Mouse (Mus musculus) lung, embryonic 14.5 days (tissue): ENCODE measurements around the gene Zkscan1. TPM values are rescaled to one million over a fixed set of nuclear protein-coding genes. Genes with fewer than 3 reads are reported as not detected.
A peak's percentile ranks its signal among the peaks of the same experiment; 100 is the strongest.
"Not testable (repeated sequence)": the region's sequence is repeated elsewhere in the genome, so short reads cannot be mapped to it uniquely, and the experiment has no call there.

Source experiments
- ATAC-seq: fragments of 200-750 bp; cut with Nextera tagmentation; 2 replicates; pipeline ENCODE4 v1.8.0; 2017; ENCODE audit warnings: mild to moderate bottlenecking, moderate TSS enrichment, moderate library complexity; ENCODE audit not compliant: insufficient read depth
- DNase-seq: peaks from one replicate; pipeline ENCODE4 v3.0.0-alpha.2; 2015
- H3K27ac ChIP-seq: fragments of 300-500 bp; sonication (generic); 2 replicates; pipeline ENCODE4 v1.5.1; 2014; ENCODE audit warnings: low read depth, mild to moderate bottlenecking, moderate library complexity
- H3K27me3 ChIP-seq: fragments of 300-500 bp; sonication (generic); 2 replicates; pipeline ENCODE4 v1.6.1; 2014; ENCODE audit warnings: low read length, control low read depth; ENCODE audit not compliant: insufficient read depth
- H3K36me3 ChIP-seq: fragments of 300-500 bp; sonication (generic); 2 replicates; pipeline ENCODE4 v1.6.1; 2014; ENCODE audit warnings: control low read depth; ENCODE audit not compliant: insufficient read depth
- H3K4me1 ChIP-seq: fragments of 300-500 bp; sonication (generic); 2 replicates; pipeline ENCODE4 v1.6.1; 2014; ENCODE audit warnings: antibody characterized with exemption, control low read depth; ENCODE audit not compliant: insufficient read depth
- H3K4me2 ChIP-seq: fragments of 300-500 bp; sonication (generic); 2 replicates; pipeline ENCODE4 v1.6.1; 2014; ENCODE audit warnings: mild to moderate bottlenecking
- H3K4me3 ChIP-seq: fragments of 300-500 bp; sonication (generic); 2 replicates; pipeline ENCODE4 v1.5.1; 2014; ENCODE audit warnings: low read depth, low read length
- H3K9ac ChIP-seq: fragments of 300-500 bp; sonication (generic); 2 replicates; pipeline ENCODE4 v1.6.1; 2014
- H3K9me3 ChIP-seq: fragments of 300-500 bp; sonication (generic); 2 replicates; pipeline ENCODE4 v1.6.1; 2016; ENCODE audit warnings: low read depth, low read length, control low read depth
- CTCF ChIP-seq: IDR thresholded peaks from 2 replicates; pipeline ENCODE4 v1.5.1; 2016; ENCODE audit warnings: antibody characterized with exemption, low read depth
- WGBS: fragments of 180-500 bp; shearing (Covaris S2); extraction: QIAGEN DNeasy Blood & Tissue Kit; methylation state at CpG from one replicate; pipeline ENCODE4 v1.1.7; 2014; 5-methylcytosine and 5-hydroxymethylcytosine counted together
- polyA plus RNA-seq: library from polyadenylated mRNA; unstranded; fragments of >200 nt; fragmentation: Nextera tagmentation; extraction: Ambion mirVana; gene quantifications from 2 replicates; pipeline ENCODE4 v1.2.1, GENCODE M21; 2014

Gene Zkscan1
- polyA plus RNA-seq, 1 experiment from 2014 or later = 24.5 TPM

GRCm38 (mm10) chr5:138090271-138090670 is 5.4 kb downstream of the Zkscan1 start:
- ATAC-seq (no peak), DNase-seq (peak; percentile 45)
- Histone ChIP-seq H3K4me2 (no peak overlapping the region), H3K4me3 (no peak overlapping the region), H3K27me3 (no peaks in the 10 kb centered on the region), H3K36me3 (peaks cover 45% of the 10 kb centered on the region), H3K4me1 (0 out of 2 replicates have a peak, but pooled peaks cover 3% of the 10 kb centered on the region), H3K9ac (no peak overlapping the region), H3K27ac (no peak overlapping the region), H3K9me3 (no peaks in the 10 kb centered on the region)
- TF ChIP-seq CTCF = peak; percentile 52
- 77% methylated on average over 3 of the region's 3 CpGs for WGBS

- Histone ChIP-seq H3K27me3 (no peaks in the 10 kb centered on the region), H3K4me2 (no peak overlapping the region), H3K36me3 (peaks cover 50% of the 10 kb centered on the region), H3K9me3 (no peaks in the 10 kb centered on the region), H3K27ac (no peak overlapping the region), H3K4me3 (no peak overlapping the region), H3K4me1 (0 out of 2 replicates have a peak, but pooled peaks cover 3% of the 10 kb centered on the region), H3K9ac (no peak overlapping the region)
- no peak for TF ChIP-seq CTCF
- no peak for ATAC-seq
- no peak for DNase-seq
- 96% methylated on average over 5 of the region's 5 CpGs for WGBS
These were observed 5.9 kb downstream of the Zkscan1 start for GRCm38 (mm10) chr5:138090737-138091136.

GRCm38 (mm10) chr5:138092771-138093170 is 7.9 kb downstream of the Zkscan1 start:
- ATAC-seq = no peak

GRCm38 (mm10) chr5:138094474-138094873 is 9.6 kb downstream of the Zkscan1 start:
- no peak for TF ChIP-seq CTCF
- Histone ChIP-seq H3K4me1 (no peaks in the 10 kb centered on the region), H3K27ac (no peak overlapping the region), H3K27me3 (no peaks in the 10 kb centered on the region), H3K9ac (no peak overlapping the region), H3K4me2 (no peak overlapping the region), H3K4me3 (no peak overlapping the region), H3K9me3 (no peaks in the 10 kb centered on the region), H3K36me3 (peaks cover 70% of the 10 kb centered on the region)
- DNase-seq = no peak
- ATAC-seq = no peak
- 93% methylated on average over 6 of the region's 6 CpGs for WGBS

More at GRCm38 (mm10) chr5:138092771-138093170, 7.9 kb downstream of the Zkscan1 start:
- no peak overlapping the region for H3K4me3 ChIP-seq
- no peak for DNase-seq
- no peaks in the 10 kb centered on the region for H3K9me3 ChIP-seq
- H3K4me2 ChIP-seq = no peak overlapping the region
- no peaks in the 10 kb centered on the region for H3K27me3 ChIP-seq
- H3K4me1 ChIP-seq = no peaks in the 10 kb centered on the region
- no peak overlapping the region for H3K27ac ChIP-seq
- no peak for TF ChIP-seq CTCF
- peaks cover 63% of the 10 kb centered on the region for H3K36me3 ChIP-seq
- H3K9ac ChIP-seq = no peak overlapping the region
- 93% methylated on average over 4 of the region's 4 CpGs for WGBS

- 62% methylated on average over 2 of the region's 2 CpGs for WGBS
These were observed 20.1 kb downstream of the Zkscan1 start for GRCm38 (mm10) chr5:138104976-138105375.

GRCm38 (mm10) chr5:138107130-138107529 is 22.2 kb downstream of the Zkscan1 start:
- ATAC-seq = no peak
- H3K27ac ChIP-seq = no peak overlapping the region
- WGBS = 67% methylated on average over 3 of the region's 3 CpGs

More at GRCm38 (mm10) chr5:138104976-138105375, 20.1 kb downstream of the Zkscan1 start:
- Histone ChIP-seq H3K27me3 (no peaks in the 10 kb centered on the region), H3K9ac (no peak overlapping the region), H3K27ac (no peak overlapping the region), H3K4me2 (no peak overlapping the region), H3K4me1 (no peaks in the 10 kb centered on the region), H3K36me3 (peaks cover 54% of the 10 kb centered on the region), H3K9me3 (no peaks in the 10 kb centered on the region), H3K4me3 (no peak overlapping the region)
- DNase-seq = no peak
- no peak for ATAC-seq
- TF ChIP-seq CTCF = no peak

GRCm38 (mm10) chr5:138109847-138110396 is 25.0 kb downstream of the Zkscan1 start:
- not testable (repeated sequence) for H3K4me2 ChIP-seq, H3K4me1 ChIP-seq, H3K27me3 ChIP-seq, H3K9ac ChIP-seq, ATAC-seq, H3K36me3 ChIP-seq, H3K9me3 ChIP-seq, H3K4me3 ChIP-seq, DNase-seq, H3K27ac ChIP-seq
- 56% methylated on average over 4 of the region's 4 CpGs for WGBS

More at GRCm38 (mm10) chr5:138107130-138107529, 22.2 kb downstream of the Zkscan1 start:
- Histone ChIP-seq H3K9ac (no peak overlapping the region), H3K4me3 (no peak overlapping the region), H3K4me2 (no peak overlapping the region), H3K9me3 (no peaks in the 10 kb centered on the region), H3K4me1 (no peaks in the 10 kb centered on the region), H3K36me3 (peaks cover 33% of the 10 kb centered on the region), H3K27me3 (no peaks in the 10 kb centered on the region)
- no peak for TF ChIP-seq CTCF
- DNase-seq = no peak
